Mouse (Mus musculus) liver, postnatal 0 days (tissue): ENCODE results near the gene Gm47969. TPM values are rescaled to one million over a fixed set of nuclear protein-coding genes. Genes with fewer than 3 reads are reported as not detected.
"Not testable (repeated sequence)": the region's sequence is repeated elsewhere in the genome, so short reads cannot be mapped to it uniquely, and the experiment has no call there.

Experiments used
- ATAC-seq: fragments of 200-750 bp; cut with Nextera tagmentation; 2 replicates; pipeline ENCODE4 v1.8.0; 2017; ENCODE audit warnings: mild to moderate bottlenecking, moderate library complexity
- DNase-seq: peaks from one replicate; pipeline ENCODE4 v3.0.0-alpha.2; 2016
- H3K27ac ChIP-seq: fragments of 300-500 bp; sonication (generic); 2 replicates; pipeline ENCODE4 v1.5.1; 2014; ENCODE audit warnings: antibody characterized with exemption, moderate library complexity, mild to moderate bottlenecking, low read depth
- H3K27me3 ChIP-seq: fragments of 300-500 bp; sonication (generic); 2 replicates; pipeline ENCODE4 v1.6.1; 2014; ENCODE audit warnings: low read length, control low read depth, mixed read lengths; ENCODE audit not compliant: insufficient read depth
- H3K36me3 ChIP-seq: fragments of 300-500 bp; sonication (generic); replicated peaks from 2 replicates; pipeline ENCODE4 v1.6.1; 2014; ENCODE audit warnings: mild to moderate bottlenecking, control low read depth, low read length, moderate library complexity, mixed read lengths; ENCODE audit not compliant: insufficient read depth
- H3K4me1 ChIP-seq: fragments of 300-500 bp; sonication (generic); 2 replicates; pipeline ENCODE4 v1.6.1; 2014; ENCODE audit warnings: antibody characterized with exemption, mild to moderate bottlenecking, control low read depth; ENCODE audit not compliant: insufficient read depth
- H3K4me2 ChIP-seq: fragments of 300-500 bp; sonication (generic); 2 replicates; pipeline ENCODE4 v1.6.1; 2014; ENCODE audit warnings: low read depth, mild to moderate bottlenecking, low read length, moderate library complexity, mixed read lengths
- H3K4me3 ChIP-seq: fragments of 300-500 bp; sonication (generic); 2 replicates; pipeline ENCODE4 v1.5.1; 2014; ENCODE audit warnings: low read depth, low read length
- H3K9ac ChIP-seq: fragments of 300-500 bp; sonication (generic); replicated peaks from 2 replicates; pipeline ENCODE4 v1.6.1; 2014; ENCODE audit warnings: mild to moderate bottlenecking, moderate library complexity
- H3K9me3 ChIP-seq: fragments of 300-500 bp; sonication (generic); 2 replicates; pipeline ENCODE4 v1.6.1; 2016; ENCODE audit warnings: mild to moderate bottlenecking, control low read depth, low read length, mixed read lengths
- CTCF ChIP-seq: sonication (generic); IDR thresholded peaks from 2 replicates; pipeline ENCODE4 v1.5.1; 2016; ENCODE audit warnings: antibody characterized with exemption, low read depth
- EP300 ChIP-seq: IDR thresholded peaks from 2 replicates; pipeline ENCODE4 v1.6.1; 2016; ENCODE audit warnings: antibody characterized with exemption, low read depth, mild to moderate bottlenecking
- WGBS: fragments of 180-500 bp; shearing (Covaris S2); extraction: QIAGEN DNeasy Blood & Tissue Kit; methylation state at CpG from one replicate; pipeline ENCODE4 v1.1.7; 2014; ENCODE audit not compliant: insufficient replicate concordance; 5-methylcytosine and 5-hydroxymethylcytosine counted together
- polyA plus RNA-seq: library from polyadenylated mRNA; unstranded; fragments of >200 nt; fragmentation: Nextera tagmentation; extraction: Ambion mirVana; gene quantifications from 2 replicates; pipeline ENCODE4 v1.2.1, GENCODE M21; 2015

Gm47969 gene
- not detected in 2 replicates for polyA plus RNA-seq

DNA sequence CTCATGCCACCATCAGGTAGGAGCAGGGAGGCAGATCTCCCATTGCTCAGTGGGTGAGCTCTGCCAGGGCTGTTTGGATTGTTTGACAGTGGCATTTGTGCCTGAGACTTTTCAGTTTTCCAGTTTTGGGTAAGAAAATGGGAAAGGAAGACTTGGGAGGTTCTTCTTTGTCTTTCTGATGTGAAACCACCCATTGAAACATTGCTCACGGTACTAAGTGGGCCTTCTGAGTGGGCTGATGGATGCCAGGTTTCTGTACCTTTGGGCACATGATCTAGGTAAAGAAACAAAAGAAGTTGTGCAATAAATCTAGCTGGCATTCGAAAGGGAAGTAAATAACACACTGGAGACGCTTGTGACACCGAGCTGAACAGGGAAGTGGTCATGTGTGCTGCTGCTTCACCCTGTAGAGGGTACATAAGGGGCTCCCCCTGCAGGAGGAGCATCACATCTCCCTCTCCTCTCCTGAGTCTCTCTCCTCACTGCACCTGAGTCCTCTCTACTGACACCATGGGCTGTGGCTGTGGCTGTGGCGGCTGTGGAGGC, at the start of gene Gm47969:
Gene Gm47969, plus strand, starts transcription at position 51 of the 546 bp plus-strand sequence.
- no peak within 1 kb of the TSS for H3K9ac ChIP-seq
- H3K4me1 ChIP-seq, result no peaks in the 10 kb centered on the region
- DNase-seq, result peak; percentile 15
- TF ChIP-seq CTCF, result no peak
- TF ChIP-seq EP300, result no peak
- H3K27ac ChIP-seq, result no peak within 1 kb of the TSS
- WGBS, result 36% methylated on average over 5 of the region's 5 CpGs
- H3K4me3 ChIP-seq, result no peak within 1 kb of the TSS
- H3K27me3 ChIP-seq, result no peaks in the 10 kb centered on the region
- H3K36me3 ChIP-seq, result no peaks in the 10 kb centered on the region
- no peaks in the 10 kb centered on the region for H3K9me3 ChIP-seq
- H3K4me2 ChIP-seq, result no peak within 1 kb of the TSS
- peak; percentile 43; the same call in 1 of the 2 replicates for ATAC-seq

- H3K9ac ChIP-seq, DNase-seq, H3K9me3 ChIP-seq, H3K36me3 ChIP-seq, ATAC-seq, H3K27ac ChIP-seq, H3K4me1 ChIP-seq, H3K4me3 ChIP-seq, H3K27me3 ChIP-seq, H3K4me2 ChIP-seq: not testable (repeated sequence)
- WGBS, result 87% methylated on average over 7 of the region's 9 CpGs
Measured at GRCm38 (mm10) chr1:83000306-83000705, 44.4 kb upstream of the Gm47969 start, which contains the start of gene Gm47959. Gm47959 (plus strand) TSS chr1:83000548.

- ATAC-seq, result no peak
- TF ChIP-seq CTCF (no peak), EP300 (no peak)
- 73% methylated on average over 8 of the region's 8 CpGs for whole genome bisulfite sequencing
Measured at GRCm38 (mm10) chr1:83006218-83007179, 38.2 kb upstream of the Gm47969 start.

GRCm38 (mm10) chr1:83007471-83007870, 37.3 kb upstream of the Gm47969 start:
- H3K4me2 ChIP-seq, result no peak overlapping the region
- ATAC-seq, result no peak
- 74% methylated on average over 6 of the region's 6 CpGs for WGBS
- no peaks in the 10 kb centered on the region for H3K9me3 ChIP-seq
- H3K27ac ChIP-seq, result no peak overlapping the region
- no peak overlapping the region for H3K9ac ChIP-seq
- H3K4me1 ChIP-seq, result no peaks in the 10 kb centered on the region
- no peaks in the 10 kb centered on the region for H3K27me3 ChIP-seq
- H3K36me3 ChIP-seq, result no peaks in the 10 kb centered on the region
- no peak for DNase-seq
- TF ChIP-seq EP300 (no peak), CTCF (no peak)
- no peak overlapping the region for H3K4me3 ChIP-seq

More at GRCm38 (mm10) chr1:83006218-83007179, 38.2 kb upstream of the Gm47969 start:
- no peaks in the 10 kb centered on the region for H3K36me3 ChIP-seq
- no peak overlapping the region for H3K27ac ChIP-seq
- no peaks in the 10 kb centered on the region for H3K4me1 ChIP-seq
- H3K27me3 ChIP-seq, result no peaks in the 10 kb centered on the region
- DNase-seq, result no peak
- no peak overlapping the region for H3K4me2 ChIP-seq
- H3K9me3 ChIP-seq, result no peaks in the 10 kb centered on the region
- no peak overlapping the region for H3K4me3 ChIP-seq
- H3K9ac ChIP-seq, result no peak overlapping the region

GRCm38 (mm10) chr1:83014477-83014876, 30.3 kb upstream of the Gm47969 start:
- Histone ChIP-seq H3K27me3 (no peaks in the 10 kb centered on the region), H3K9me3 (no peaks in the 10 kb centered on the region), H3K27ac (no peak overlapping the region), H3K4me3 (no peak overlapping the region), H3K4me1 (no peaks in the 10 kb centered on the region), H3K4me2 (no peak overlapping the region), H3K36me3 (no peaks in the 10 kb centered on the region), H3K9ac (no peak overlapping the region)
- TF ChIP-seq CTCF (no peak), EP300 (no peak)
- DNase-seq, result no peak
- WGBS, result 85% methylated on average over 3 of the region's 3 CpGs
- ATAC-seq, result no peak

GRCm38 (mm10) chr1:83015329-83015879, 29.3 kb upstream of the Gm47969 start:
- WGBS, result 64% methylated on average over 10 of the region's 10 CpGs
- TF ChIP-seq EP300 (no peak), CTCF (no peak)
- Histone ChIP-seq H3K4me3 (no peak overlapping the region), H3K9ac (no peak overlapping the region), H3K4me2 (no peak overlapping the region), H3K27ac (no peak overlapping the region), H3K36me3 (no peaks in the 10 kb centered on the region), H3K27me3 (no peaks in the 10 kb centered on the region), H3K4me1 (no peaks in the 10 kb centered on the region), H3K9me3 (no peaks in the 10 kb centered on the region)
- ATAC-seq (no peak), DNase-seq (no peak)
